Mouse (Mus musculus) liver, embryonic 14.5 days (tissue): Measurements from ENCODE around the gene Tmem184b.

Experiments
- CTCF ChIP-seq: IDR thresholded peaks from 2 replicates; pipeline ENCODE4 v1.5.1; 2016; ENCODE audit warnings: antibody characterized with exemption, low read depth, control low read depth
- EP300 ChIP-seq: IDR thresholded peaks from 2 replicates; pipeline ENCODE4 v1.6.1; 2016; ENCODE audit warnings: antibody characterized with exemption, low read depth

DNA sequence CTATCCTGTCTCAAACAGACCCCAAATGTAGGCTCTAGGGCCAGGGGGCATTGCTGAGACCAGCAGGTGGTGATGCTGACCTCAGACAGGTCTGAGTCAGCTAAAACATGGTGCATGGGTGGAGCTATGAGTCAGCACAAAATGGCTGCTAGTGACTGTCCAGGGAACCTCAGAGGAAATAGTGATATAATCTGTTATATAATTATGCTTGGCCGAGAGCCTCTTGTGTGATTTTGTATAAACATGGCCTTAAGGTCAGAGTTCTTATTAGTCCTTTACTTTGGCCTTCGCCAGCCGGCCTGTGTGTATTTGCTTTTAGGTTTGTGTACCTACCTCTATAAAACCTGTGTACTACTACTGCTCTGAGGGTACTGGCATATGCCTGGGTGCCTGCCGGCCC, 70.0 kb downstream of the Tmem184b start:
- peak; percentile 18; the same call in 1 of the 2 replicates for TF ChIP-seq CTCF
- TF ChIP-seq EP300 = no peak
